Mouse (Mus musculus) right cerebral cortex, adult 2 months (tissue): ENCODE data around the gene Mst1.

Experiments
- DNase-seq, 2 experiments: peaks; one replicate each; pipeline ENCODE4 v3.0.0; 2021 to 2022; ENCODE audit warnings: low spot score in 2 of 2

The Mst1 gene

GRCm38 (mm10) chr9:108095949-108096712, 15.9 kb downstream of the Mst1 start:
- no peak for DNase-seq

- DNase-seq = no peak
These were observed 19.4 kb downstream of the Mst1 start for GRCm38 (mm10) chr9:108099619-108100018.

GRCm38 (mm10) chr9:108104766-108105548, 24.7 kb downstream of the Mst1 start:
- DNase-seq = no peak

GRCm38 (mm10) chr9:108105549-108105863, 25.3 kb downstream of the Mst1 start:
- no peak for DNase-seq

GRCm38 (mm10) chr9:108106090-108106489, 25.9 kb downstream of the Mst1 start:
- no peak for DNase-seq

GRCm38 (mm10) chr9:108107867-108108266, 27.6 kb downstream of the Mst1 start:
- no peak for DNase-seq

GRCm38 (mm10) chr9:108110160-108110559, 29.9 kb downstream of the Mst1 start:
- no peak for DNase-seq

GRCm38 (mm10) chr9:108111101-108111592, 30.9 kb downstream of the Mst1 start:
- DNase-seq = no peak

- no peak for DNase-seq
These were observed 31.4 kb downstream of the Mst1 start for GRCm38 (mm10) chr9:108111593-108112121.

GRCm38 (mm10) chr9:108112719-108113340, 32.6 kb downstream of the Mst1 start:
- no peak for DNase-seq

- DNase-seq = peak; percentile 72 to 73
These were observed 35.2 kb downstream of the Mst1 start for GRCm38 (mm10) chr9:108115290-108116077.

GRCm38 (mm10) chr9:108117143-108117542, 36.9 kb downstream of the Mst1 start:
- no peak for DNase-seq

- DNase-seq = peak in 1 of 2 experiments; percentile 46
These were observed 39.7 kb downstream of the Mst1 start for GRCm38 (mm10) chr9:108119891-108120411.

- DNase-seq = peak in 1 of 2 experiments; percentile 43
These were observed 40.4 kb downstream of the Mst1 start for GRCm38 (mm10) chr9:108120671-108121070.

- DNase-seq = no peak
These were observed 41.1 kb downstream of the Mst1 start for GRCm38 (mm10) chr9:108121170-108121969.

GRCm38 (mm10) chr9:108123916-108124315, 43.7 kb downstream of the Mst1 start:
- no peak for DNase-seq

GRCm38 (mm10) chr9:108125731-108126130, 45.5 kb downstream of the Mst1 start:
- no peak for DNase-seq

- DNase-seq = no peak
These were observed 46.4 kb downstream of the Mst1 start for GRCm38 (mm10) chr9:108126436-108127180.

GRCm38 (mm10) chr9:108128248-108128647, 48.0 kb downstream of the Mst1 start:
- DNase-seq = peak; percentile 80 to 85
